Mouse (Mus musculus): ENCODE data around the gene Phactr4. TPM values are rescaled to one million over a fixed set of nuclear protein-coding genes. Genes with fewer than 3 reads are reported as not detected.

Gene Phactr4
- total RNA-seq, 1 experiment from 2014 or later = 46.2 TPM

DNA sequence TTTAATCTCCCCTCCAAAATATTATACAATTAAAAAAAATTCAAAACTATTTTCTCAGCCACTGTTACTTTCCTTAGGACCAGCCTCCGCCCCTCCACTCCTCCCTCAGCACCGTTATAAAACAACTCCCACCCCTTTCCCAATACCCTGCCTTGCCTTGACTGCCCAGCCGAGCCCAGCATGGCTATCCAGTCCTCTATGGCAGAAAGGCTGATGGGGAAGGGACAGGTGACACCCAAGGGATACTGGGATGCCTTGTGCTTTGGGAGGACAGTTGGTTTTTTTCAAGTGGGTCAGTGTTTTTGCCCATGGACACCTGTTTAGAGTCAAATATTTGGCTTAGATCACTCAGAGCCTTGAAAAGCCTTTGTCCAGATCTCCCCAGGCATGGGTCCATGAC is 90.3 kb downstream of the Phactr4 start:
- no peak for DNase-seq

GRCm38 (mm10) chr4:132329835-132330354 is 92.4 kb downstream of the Phactr4 start:
- no peak for DNase-seq

DNA sequence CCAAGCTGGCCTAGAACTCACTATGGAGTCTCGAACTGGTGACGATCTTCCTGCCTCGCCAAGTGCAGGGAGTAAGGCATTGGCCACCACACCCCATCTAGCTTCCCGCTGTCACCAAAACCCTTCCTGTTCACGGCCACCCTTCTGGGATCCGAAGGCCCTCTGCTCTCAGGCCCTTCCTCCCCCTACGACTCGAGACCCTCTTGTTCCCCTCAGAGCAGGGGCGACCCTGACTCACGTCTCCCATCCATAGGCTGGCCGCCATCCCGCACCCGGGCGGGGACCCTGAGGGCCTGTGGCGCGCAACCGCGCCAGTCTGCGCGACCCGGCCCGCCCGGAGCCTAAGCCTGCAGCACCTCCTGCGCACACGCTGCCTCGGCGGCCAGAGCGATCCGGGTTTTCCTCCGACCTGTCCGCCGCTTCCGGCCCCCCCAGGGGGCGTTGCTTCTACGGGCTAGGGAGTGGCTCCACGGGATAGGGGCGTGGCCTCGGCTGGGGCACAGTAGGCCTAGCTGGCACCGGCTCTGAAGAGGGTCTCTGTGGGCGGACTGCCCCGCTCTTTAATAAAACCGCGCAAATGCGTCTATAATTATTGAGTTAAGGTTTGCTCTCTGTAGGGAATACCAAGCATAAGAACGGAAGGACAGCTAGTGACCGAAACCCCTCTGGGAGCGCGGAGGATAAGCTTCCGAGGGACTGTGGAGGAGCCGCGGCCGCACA is 93.0 kb downstream of the Phactr4 start, which contains the start of gene Trnau1ap:
Gene Trnau1ap, minus strand, starts transcription at position 424 of the 720 bp plus-strand sequence.
- peak; percentile 96 for DNase-seq

GRCm38 (mm10) chr4:132328391-132328982 is 93.8 kb downstream of the Phactr4 start:
- DNase-seq = no peak

- DNase-seq = no peak
These were observed 95.8 kb downstream of the Phactr4 start for GRCm38 (mm10) chr4:132326481-132326880.

- no peak for DNase-seq
These were observed 106.6 kb downstream of the Phactr4 start for GRCm38 (mm10) chr4:132315711-132316110.

DNA sequence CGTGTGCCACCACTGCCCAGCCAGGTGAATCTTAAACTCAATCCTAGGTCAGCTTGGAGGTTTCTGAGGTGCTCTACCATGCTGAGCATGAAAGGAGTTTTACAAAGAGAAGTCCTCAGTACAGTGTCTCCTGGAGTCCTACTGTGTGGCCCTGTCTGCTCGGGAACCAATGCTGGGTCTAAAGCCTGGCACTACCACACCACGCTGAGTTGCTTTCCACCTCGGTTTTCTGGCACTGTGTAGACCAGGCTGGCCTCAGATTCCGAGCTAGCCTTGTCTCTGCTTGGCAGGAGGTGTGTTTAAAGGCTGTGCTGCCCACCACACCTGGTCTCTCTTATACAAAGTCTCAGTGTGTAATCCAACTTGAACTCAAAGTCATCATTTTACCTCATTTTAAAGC is 109.7 kb downstream of the Phactr4 start:
- DNase-seq = no peak

- no peak for DNase-seq
These were observed 110.5 kb downstream of the Phactr4 start for GRCm38 (mm10) chr4:132311801-132312200.

GRCm38 (mm10) chr4:132311209-132311608 is 111.1 kb downstream of the Phactr4 start:
- DNase-seq = no peak

DNA sequence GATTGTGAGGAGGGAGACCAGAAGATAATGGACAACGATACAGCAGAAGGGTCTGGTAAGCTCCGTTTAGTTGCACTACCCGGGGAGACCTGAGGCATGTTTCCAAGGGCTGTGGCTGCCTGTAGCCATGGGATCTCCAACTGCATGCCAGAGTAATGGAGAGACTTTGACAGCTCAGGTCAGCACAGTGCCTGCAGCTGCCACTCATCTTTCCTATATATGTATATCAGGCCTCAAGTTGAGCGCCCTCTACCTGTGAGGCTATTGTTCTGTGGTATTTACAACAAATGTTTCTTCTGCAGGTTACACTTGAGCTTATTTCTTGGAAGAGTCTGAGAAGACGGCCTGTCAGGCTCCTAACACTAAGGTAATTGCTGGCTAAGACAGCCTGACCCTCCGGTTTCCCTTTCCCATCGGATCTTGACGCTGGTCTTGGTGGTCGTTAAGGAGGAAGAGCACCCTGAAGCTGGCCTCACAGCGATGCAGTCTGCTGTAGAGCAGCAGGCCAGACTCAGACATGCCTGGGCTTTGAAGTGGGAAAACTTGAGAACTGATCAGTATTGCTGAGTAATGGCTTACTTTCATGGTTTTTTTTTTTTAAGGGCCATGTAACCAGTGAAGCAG is 112.3 kb downstream of the Phactr4 start:
- DNase-seq = peak; percentile 46

DNA sequence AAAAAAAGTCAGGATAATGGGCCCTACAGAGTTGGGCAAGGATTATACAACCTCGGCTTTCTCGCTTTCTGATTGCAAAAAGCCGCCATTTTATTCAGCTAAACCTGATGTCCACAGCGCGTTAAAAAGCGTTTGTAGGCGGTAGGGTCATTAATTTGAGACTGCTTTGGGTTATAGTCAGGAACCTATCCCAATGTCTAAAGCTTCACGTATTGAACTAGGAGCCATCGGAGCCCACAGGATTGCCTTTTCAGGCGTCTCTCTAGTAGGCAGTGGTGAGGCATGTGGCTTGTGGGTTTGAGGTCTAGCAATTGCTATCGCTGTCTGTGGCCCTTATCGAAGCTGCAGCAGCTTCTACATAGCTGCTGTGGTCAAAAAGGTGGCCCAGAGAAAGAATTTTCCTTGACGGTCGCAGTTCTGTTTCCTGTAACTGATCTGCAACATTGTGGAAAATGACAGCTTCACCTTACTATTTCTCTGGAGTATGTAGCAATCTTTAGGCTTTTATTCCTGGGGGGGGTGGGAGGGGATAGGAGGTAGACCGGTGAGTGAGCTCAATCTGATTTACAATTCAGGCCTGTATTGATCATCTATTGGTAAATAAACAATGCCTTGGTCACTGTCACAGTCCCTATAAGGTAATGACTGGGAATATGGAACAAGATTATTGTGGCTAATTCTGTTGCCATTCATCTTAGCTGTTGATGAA is 113.0 kb downstream of the Phactr4 start:
- peak; percentile 26 for DNase-seq

DNA sequence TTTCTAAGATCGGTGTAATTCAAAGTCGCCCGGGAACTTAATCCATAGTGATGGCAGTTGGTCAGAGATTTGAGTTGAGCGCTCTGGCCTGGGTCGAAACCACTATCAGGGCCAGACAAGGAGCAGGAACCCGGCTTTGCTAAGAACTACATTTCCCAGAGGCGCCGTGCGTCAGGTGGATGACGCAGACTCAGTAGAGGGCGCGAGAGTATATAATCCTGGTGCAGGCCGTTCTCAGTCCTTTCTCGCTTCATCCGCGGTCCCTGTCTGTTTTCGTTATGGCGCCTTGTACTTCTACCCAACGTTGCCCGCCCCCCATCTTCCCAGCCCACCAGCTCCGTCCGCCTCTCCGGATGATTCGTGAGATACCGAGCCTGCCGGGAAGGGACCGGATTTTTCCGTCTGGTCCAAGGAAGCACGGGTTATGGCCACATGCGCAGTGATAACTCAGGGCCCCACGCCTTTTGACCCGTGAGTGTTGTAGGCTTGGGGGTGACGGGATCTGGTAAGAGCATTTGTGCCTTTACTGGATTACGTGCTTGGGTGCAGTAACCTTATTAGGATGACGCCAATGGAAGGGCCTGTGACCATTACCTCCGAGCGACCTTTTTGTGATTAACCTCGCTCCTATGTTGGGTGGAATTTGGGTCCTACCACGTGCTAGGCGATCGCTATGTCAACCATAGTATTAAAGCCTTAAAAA is 113.7 kb downstream of the Phactr4 start:
- peak; percentile 94 for DNase-seq

- no peak for DNase-seq
These were observed 116.3 kb downstream of the Phactr4 start for GRCm38 (mm10) chr4:132306004-132306403.

Small RNAs within 50 kb of the gene (microRNA-seq; reads per million reads assigned to microRNA genes)
- gene Gm25707 = 0 reads per million in 2 experiments

Other genes with a start within 250 kb of the Phactr4 start
- gene Ythdf2, start 210.2 kb downstream of the Phactr4 start, total RNA-seq (2021) = 48.8 and 49.5 TPM in 2 replicates
- 16.2 and 17.3 TPM in 2 replicates for gene Gmeb1, start 160.9 kb downstream of the Phactr4 start, total RNA-seq (2021)
- gene Taf12, start 148.1 kb downstream of the Phactr4 start, total RNA-seq (2021) = 27.3 and 31.3 TPM in 2 replicates
- gene Rab42, start 119.1 kb downstream of the Phactr4 start, total RNA-seq (2021) = 0.93 and 3.5 TPM in 2 replicates
- 33.2 and 35.3 TPM in 2 replicates for gene Trnau1ap, start 93.0 kb downstream of the Phactr4 start, total RNA-seq (2021)
- 20.6 and 24.9 TPM in 2 replicates for gene Rcc1, start 68.9 kb downstream of the Phactr4 start, total RNA-seq (2021)
- gene Med18, start 41.4 kb upstream of the Phactr4 start, total RNA-seq (2021) = 7.8 and 10.7 TPM in 2 replicates
- gene Sesn2, start 88.0 kb upstream of the Phactr4 start, total RNA-seq (2021) = 17.8 and 19.8 TPM in 2 replicates
- gene Atpif1, start 111.2 kb upstream of the Phactr4 start, total RNA-seq (2021) = 357 TPM in 2 replicates
- 111 and 114 TPM in 2 replicates for gene Dnajc8, start 113.1 kb upstream of the Phactr4 start, total RNA-seq (2021)
- 1.4 and 1.5 TPM in 2 replicates for gene Ptafr, start 141.6 kb upstream of the Phactr4 start, total RNA-seq (2021)
- gene Eya3, start 216.5 kb upstream of the Phactr4 start, total RNA-seq (2021) = 26.7 and 27.2 TPM in 2 replicates

Data from adrenal gland, postnatal 14 days (tissue).